Mouse (Mus musculus): ENCODE data around the gene Mvb12b.

GRCm38 (mm10) chr2:33820450-33820849 is 67.3 kb downstream of the Mvb12b start:
- TF ChIP-seq CTCF (IDR thresholded peaks at IDR 0.05; ENCODE audit: low read depth) (no peak), EP300 (IDR thresholded peaks at IDR 0.05; ENCODE audit: low read depth) (no peak)
